Mouse (Mus musculus) heart, adult 2 months (tissue): ENCODE measurements around the gene Dcaf6. TPM values are rescaled to one million over a fixed set of nuclear protein-coding genes. Genes with fewer than 3 reads are reported as not detected.
"Not testable (repeated sequence)": the region's sequence is repeated elsewhere in the genome, so short reads cannot be mapped to it uniquely, and the experiment has no call there.

Experiments used
- DNase-seq, 2 experiments: peaks; one replicate each; pipeline ENCODE4 v3.0.0; 2021
- H3K27ac ChIP-seq: fragments of 200-600 bp; 2 replicates; pipeline ENCODE4 v1.8.1; 2022
- H3K27me3 ChIP-seq: fragments of 200-500 bp; 2 replicates; pipeline ENCODE4 v1.6.1; 2012; ENCODE audit warnings: mild to moderate bottlenecking, low read length, inconsistent platforms, mixed read lengths; ENCODE audit not compliant: control insufficient read depth, insufficient read depth
- H3K36me3 ChIP-seq: fragments of 200-500 bp; 2 replicates; pipeline ENCODE4 v1.6.1; 2012; ENCODE audit warnings: low read length, inconsistent platforms; ENCODE audit not compliant: control insufficient read depth, insufficient read depth
- H3K4me1 ChIP-seq: fragments of 200-500 bp; 2 replicates; pipeline ENCODE4 v1.6.1; 2011; ENCODE audit warnings: low read length; ENCODE audit not compliant: control insufficient read depth, insufficient read depth
- H3K4me3 ChIP-seq: fragments of 200-600 bp; 2 replicates; pipeline ENCODE4 v1.8.1; 2022
- H3K79me2 ChIP-seq: fragments of 200-500 bp; replicated peaks from 2 replicates; pipeline ENCODE4 v1.6.1; 2012; ENCODE audit warnings: mild to moderate bottlenecking, inconsistent platforms, low read length, moderate library complexity, mixed read lengths; ENCODE audit not compliant: control insufficient read depth, insufficient read depth
- H3K9ac ChIP-seq: fragments of 200-500 bp; 2 replicates; pipeline ENCODE4 v1.6.1; 2012; ENCODE audit warnings: low read depth, mild to moderate bottlenecking, control low read depth, inconsistent platforms, low read length, mixed read lengths
- CTCF ChIP-seq: fragments of 200-600 bp; IDR thresholded peaks from 2 replicates; pipeline ENCODE4 v1.8.1; 2022; ENCODE audit warnings: antibody characterized with exemption, mild to moderate bottlenecking, moderate library complexity
- EP300 ChIP-seq: fragments of 200-500 bp; IDR thresholded peaks from 2 replicates; pipeline ENCODE4 v1.6.1; 2011; ENCODE audit warnings: low read depth, low read length, control low read depth; ENCODE audit not compliant: insufficient read depth
- POLR2A ChIP-seq: fragments of 200-500 bp; IDR thresholded peaks from 2 replicates; pipeline ENCODE4 v1.6.1; 2011; ENCODE audit warnings: mild to moderate bottlenecking, low read depth, low read length, control low read depth; ENCODE audit not compliant: insufficient read depth
- WGBS: fragments of 180-500 bp; shearing (Covaris S2); methylation state at CpG from one replicate; pipeline ENCODE4 v1.1.7; 2018; 5-methylcytosine and 5-hydroxymethylcytosine counted together
- intact Hi-C: fragments of 180-260 bp; cut with DNase I; formaldehyde crosslinking; loops from one replicate; pipeline ENCODE4 v1.15.1; 2025
- polyA plus RNA-seq: library from polyadenylated mRNA; depleted of rRNA; stranded (reverse); fragments of >200 nt; gene quantifications from 2 replicates; pipeline ENCODE4 v1.2.3, GENCODE M21; 2012
- total RNA-seq, 2 experiments: library from RNA; stranded (reverse); gene quantifications; 2 replicates each; pipeline ENCODE4 v1.2.3; 2021

Gene Dcaf6
- total and polyA plus RNA-seq, 3 experiments = 43.3 to 112 (median 93.6) TPM

- 74% methylated on average over 4 of the region's 4 CpGs for WGBS
- H3K4me3 ChIP-seq = no peak overlapping the region
- no peak overlapping the region for H3K9ac ChIP-seq
- no peak for TF ChIP-seq EP300
- no peak for TF ChIP-seq CTCF
- TF ChIP-seq POLR2A = no peak
- intact Hi-C loops = no loop called here
- no peak for DNase-seq
- no peaks in the 10 kb centered on the region for H3K4me1 ChIP-seq
- H3K79me2 ChIP-seq = no peaks in the 10 kb centered on the region
- H3K27ac ChIP-seq = no peak overlapping the region
- H3K27me3 ChIP-seq = no peaks in the 10 kb centered on the region
- peaks cover 3% of the 10 kb centered on the region; the same call in 1 of the 2 replicates for H3K36me3 ChIP-seq
Measured at GRCm38 (mm10) chr1:165344453-165344852, 115.8 kb downstream of the Dcaf6 start.

- H3K4me1 ChIP-seq = no peaks in the 10 kb centered on the region
- no peaks in the 10 kb centered on the region for H3K27me3 ChIP-seq
- WGBS = 75% methylated on average over 7 of the region's 7 CpGs
- DNase-seq = no peak
- intact Hi-C loops = no loop called here
- H3K27ac ChIP-seq = no peak overlapping the region
- H3K79me2 ChIP-seq = no peaks in the 10 kb centered on the region
- peaks cover 3% of the 10 kb centered on the region; the same call in 1 of the 2 replicates for H3K36me3 ChIP-seq
- no peak overlapping the region for H3K9ac ChIP-seq
- no peak overlapping the region for H3K4me3 ChIP-seq
- no peak for TF ChIP-seq CTCF
- TF ChIP-seq EP300 = no peak
Measured at GRCm38 (mm10) chr1:165342126-165342525, 118.1 kb downstream of the Dcaf6 start.

- no peaks in the 10 kb centered on the region for H3K36me3 ChIP-seq
- TF ChIP-seq POLR2A (no peak), CTCF (no peak), EP300 (no peak)
- 72% methylated on average over 3 of the region's 3 CpGs for WGBS
- H3K4me1 ChIP-seq = no peaks in the 10 kb centered on the region
- H3K4me3 ChIP-seq = no peak overlapping the region
- H3K27ac ChIP-seq = no peak overlapping the region
- no peak overlapping the region for H3K9ac ChIP-seq
- H3K27me3 ChIP-seq = no peaks in the 10 kb centered on the region
- no peak for DNase-seq
- intact Hi-C loops = no loop called here
- H3K79me2 ChIP-seq = no peaks in the 10 kb centered on the region
Measured at GRCm38 (mm10) chr1:165332797-165333196, 127.5 kb downstream of the Dcaf6 start.

- H3K27me3 ChIP-seq = no peaks in the 10 kb centered on the region
- no peaks in the 10 kb centered on the region for H3K4me1 ChIP-seq
- H3K36me3 ChIP-seq = no peaks in the 10 kb centered on the region
Measured at GRCm38 (mm10) chr1:165330859-165331258, 129.4 kb downstream of the Dcaf6 start.

GRCm38 (mm10) chr1:165328384-165329289 is 131.6 kb downstream of the Dcaf6 start:
- DNase-seq, intact Hi-C loops, H3K27me3 ChIP-seq, H3K9ac ChIP-seq, H3K79me2 ChIP-seq, H3K36me3 ChIP-seq, H3K4me1 ChIP-seq, H3K4me3 ChIP-seq, H3K27ac ChIP-seq: not testable (repeated sequence)
- WGBS = 93% methylated on average over 17 of the region's 17 CpGs

More at GRCm38 (mm10) chr1:165330859-165331258, 129.4 kb downstream of the Dcaf6 start:
- Histone ChIP-seq H3K79me2 (no peaks in the 10 kb centered on the region), H3K4me3 (no peak overlapping the region), H3K27ac (no peak overlapping the region), H3K9ac (no peak overlapping the region)
- intact Hi-C loops = no loop called here
- no peak for TF ChIP-seq POLR2A
- no peak for TF ChIP-seq EP300
- TF ChIP-seq CTCF = no peak
- no peak for DNase-seq

- Histone ChIP-seq H3K79me2 (no peaks in the 10 kb centered on the region), H3K4me3 (no peak overlapping the region), H3K27ac (no peak overlapping the region), H3K9ac (no peak overlapping the region), H3K4me1 (no peaks in the 10 kb centered on the region), H3K36me3 (no peaks in the 10 kb centered on the region), H3K27me3 (no peaks in the 10 kb centered on the region)
- no peak for DNase-seq
- TF ChIP-seq CTCF = no peak
- TF ChIP-seq EP300 = no peak
- TF ChIP-seq POLR2A = no peak
- intact Hi-C loops = no loop called here
- WGBS = 82% methylated on average over 5 of the region's 5 CpGs
Measured at GRCm38 (mm10) chr1:165327831-165328230, 132.4 kb downstream of the Dcaf6 start.
